In the genomic region with DNA sequence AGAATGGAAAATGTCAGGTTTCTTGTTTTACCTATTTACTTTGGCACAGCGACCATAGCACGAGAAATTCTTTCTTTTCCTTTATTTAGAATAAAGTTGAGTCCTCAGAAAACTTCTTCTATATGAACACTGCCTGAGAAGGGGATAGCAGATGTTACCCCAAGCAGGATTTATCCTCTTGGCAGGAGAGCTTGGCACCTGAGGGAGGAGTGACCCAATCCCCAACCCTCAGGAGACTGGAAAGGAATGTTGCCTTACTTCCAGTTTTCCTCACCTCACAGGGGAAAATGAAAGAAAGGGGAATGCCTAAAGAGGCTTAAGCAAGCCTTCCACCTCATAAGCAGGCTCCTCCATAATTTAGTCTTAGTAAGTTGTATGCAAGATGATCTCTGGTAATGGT, we compare ENCODE assay signal across 20 mouse cellular contexts.
A peak's percentile ranks its signal among the peaks of the same experiment; 100 is the strongest.
DNase-seq lines count a peak whose midpoint lies in the region; ATAC-seq and TF ChIP-seq lines count a peak whose summit lies in the region.
"Had no signal": no experiment of that assay in that cellular context is flagged by ENCODE, and none has a peak within 500 bp of the region (broad histone marks: within the 10 kb centered on the region; RNA-seq: fewer than 3 reads in every experiment).

No protein-coding gene starts in this region.

- DNase-seq in adrenal gland, postnatal 10 days: peak; percentile 15
- no peak for DNase-seq in adrenal gland, adult 18-20 months (ENCODE audit: low spot score in 2 of 2)
- DNase-seq in 3T3-L1 (ENCODE audit: low read depth, low spot score) (peak; percentile 23), Patski (ENCODE audit: low read depth, low spot score) (no peak)
- DNase-seq in testis, postnatal 14 days (ENCODE audit: low spot score): no peak
- no peak for DNase-seq in forebrain, postnatal 0 days
- DNase-seq: adrenal gland, adult 8-10 months; cerebellum, adult 11-12 months; cerebellum, adult 2 months; cerebellum, adult 9-10 months; cerebellum, postnatal 14 days; cerebellum, postnatal 36 days; embryo, embryonic 11 days; gastrocnemius, adult 2 months had no signal

- no peak overlapping the region for H3K27ac ChIP-seq in forebrain, postnatal 0 days (ENCODE audit: low read depth, low read length)
- H3K27ac ChIP-seq: embryonic facial prominence, embryonic 13.5 days; embryonic facial prominence, embryonic 15.5 days; forebrain, embryonic 10.5 days; forebrain, embryonic 12.5 days; gastrocnemius, adult 2 months had no signal

- TF ChIP-seq CTCF in Patski (IDR thresholded peaks at IDR 0.05): no peak
- TF ChIP-seq CTCF in forebrain, postnatal 0 days (IDR thresholded peaks at IDR 0.05; ENCODE audit: low read depth): no peak

- H3K27me3 ChIP-seq in Patski: peaks cover 5% of the 10 kb centered on the region
- no peaks in the 10 kb centered on the region for H3K27me3 ChIP-seq in forebrain, postnatal 0 days (ENCODE audit: insufficient read depth, low read length)
- H3K27me3 ChIP-seq: embryonic facial prominence, embryonic 13.5 days; embryonic facial prominence, embryonic 15.5 days; forebrain, embryonic 12.5 days had no signal

- no peaks in the 10 kb centered on the region for H3K36me3 ChIP-seq in forebrain, postnatal 0 days (ENCODE audit: insufficient read depth)
- H3K36me3 ChIP-seq: embryonic facial prominence, embryonic 13.5 days; embryonic facial prominence, embryonic 15.5 days; forebrain, embryonic 10.5 days; forebrain, embryonic 12.5 days had no signal

- H3K4me2 ChIP-seq in forebrain, postnatal 0 days (ENCODE audit: low read depth): no peak overlapping the region
- H3K4me2 ChIP-seq: embryonic facial prominence, embryonic 13.5 days; embryonic facial prominence, embryonic 15.5 days; forebrain, embryonic 12.5 days had no signal

- ATAC-seq in Patski: peak; percentile 65
- no peak for ATAC-seq in forebrain, postnatal 0 days
- ATAC-seq: forebrain, embryonic 14.5 days had no signal

- CTCF ChIA-PET in Patski (lab: Charles Lee): interaction anchor here (1.3 kb wide), 1 partner anchor 19 kb away, joined by 5 read pairs; no protein-coding TSS in a partner anchor

- no peak overlapping the region for H3K9ac ChIP-seq in forebrain, postnatal 0 days
- H3K9ac ChIP-seq: embryonic facial prominence, embryonic 13.5 days; embryonic facial prominence, embryonic 15.5 days; forebrain, embryonic 12.5 days had no signal

- peaks cover 11% of the 10 kb centered on the region; the same call in 1 of the 2 replicates for H3K4me1 ChIP-seq in forebrain, postnatal 0 days (ENCODE audit: insufficient read depth)
- H3K4me1 ChIP-seq: embryonic facial prominence, embryonic 15.5 days; forebrain, embryonic 12.5 days had no signal

- H3K4me3 ChIP-seq in forebrain, postnatal 0 days (ENCODE audit: low read depth, low read length): no peak overlapping the region
- H3K4me3 ChIP-seq: embryonic facial prominence, embryonic 13.5 days; embryonic facial prominence, embryonic 15.5 days; erythroblast, embryonic 14.5 days; forebrain, embryonic 10.5 days; forebrain, embryonic 12.5 days; gastrocnemius, adult 2 months had no signal

- 84% methylated on average over 2 of the region's 2 CpGs for WGBS in forebrain, postnatal 0 days

- in situ Hi-C loops in Patski (cut with MboI; ENCODE audit: low pct_unique_long_range_greater_than_20kb): no loop called here

- H3K9me3 ChIP-seq in forebrain, postnatal 0 days (ENCODE audit: low read length): no peaks in the 10 kb centered on the region
- H3K9me3 ChIP-seq: embryonic facial prominence, embryonic 13.5 days; embryonic facial prominence, embryonic 15.5 days; forebrain, embryonic 10.5 days; forebrain, embryonic 12.5 days had no signal

- POLR2A ChIA-PET in Patski (lab: Charles Lee): interaction anchor here (1.1 kb wide), 1 partner anchor 11 kb away, joined by 4 read pairs; no protein-coding TSS in a partner anchor

Comparison
In these comparisons a context has a peak if more than half of its experiments do, and no peak if none do; other contexts are left out.
1. DNase-seq: peak in adrenal gland, postnatal 10 days (single experiment) and 3T3-L1 (single experiment); none in adrenal gland, adult 18-20 months (0 of 2), Patski (single experiment), testis, postnatal 14 days (single experiment) and forebrain, postnatal 0 days (single experiment).